Mouse (Mus musculus): ENCODE data around the gene Bcl3.

- TF ChIP-seq EP300 (IDR thresholded peaks at IDR 0.05; ENCODE audit: low read depth) (no peak), CTCF (IDR thresholded peaks at IDR 0.05; ENCODE audit: low read depth) (no peak)
These were observed 36.6 kb downstream of the Bcl3 start for GRCm38 (mm10) chr7:19785874-19786458.
